Mouse (Mus musculus) ES-Bruce4 (cell line): ENCODE measurements at regions not wholly inside any gene's neighbourhood (a gene's known extent, or its start where the extent isn't known, plus 50 kb on each side); places are given as distances from the start of the nearest gene placed in this dataset.

ENCODE experiments used
- CTCF ChIP-seq: IDR thresholded peaks from one replicate; pipeline ENCODE4 v1.8.1; 2011; ENCODE audit warnings: low read depth, low read length
- EP300 ChIP-seq: IDR thresholded peaks from 2 replicates; pipeline ENCODE4 v1.6.1; 2011; ENCODE audit warnings: low read depth, low read length; ENCODE audit not compliant: insufficient read depth
- POLR2A ChIP-seq: IDR thresholded peaks from one replicate; pipeline ENCODE4 v1.8.1; 2011; ENCODE audit warnings: low read length; ENCODE audit not compliant: insufficient read depth

GRCm38 (mm10) chr9:86951958-86952509 lies 63.3 kb upstream of the Ripply2 start:
- TF ChIP-seq CTCF = no peak
- TF ChIP-seq POLR2A = no peak
- TF ChIP-seq EP300 = no peak
